Mouse (Mus musculus) MEL (cell line): Measurements from ENCODE around the gene Itpr1. TPM values are rescaled to one million over a fixed set of nuclear protein-coding genes. Genes with fewer than 3 reads are reported as not detected.

Experiments used
- DNase-seq: peaks from one replicate; pipeline ENCODE4 v3.0.0; 2011; ENCODE audit warnings: low read depth, low spot score
- H3K27ac ChIP-seq: 2 replicates; pipeline ENCODE4 v1.5.1; 2012; ENCODE audit warnings: low read depth, mild to moderate bottlenecking, control low read depth, low read length, moderate library complexity; ENCODE audit not compliant: control insufficient read depth
- H3K27me3 ChIP-seq, 2 experiments: fragments of 150-350 bp in 1 of 2; sonication (generic) in 1 of 2; 2 replicates each; pipeline ENCODE4 v1.6.1; 2012; ENCODE audit warnings: low read length in 2 of 2, mild to moderate bottlenecking in 2 of 2, improper control_type of control experiment in 1 of 2, moderate library complexity in 1 of 2; ENCODE audit not compliant: insufficient read depth in 2 of 2, control insufficient read depth in 1 of 2
- H3K36me3 ChIP-seq, 2 experiments: 2 replicates each; pipeline ENCODE4 v1.6.1; 2012 to 2014; ENCODE audit warnings: low read length in 2 of 2, improper control_type of control experiment in 1 of 2, inconsistent platforms in 1 of 2, mild to moderate bottlenecking in 1 of 2; ENCODE audit not compliant: insufficient read depth in 2 of 2, control insufficient read depth in 1 of 2
- H3K4me1 ChIP-seq, 2 experiments: fragments of 150-350 bp in 1 of 2; sonication (generic) in 1 of 2; 2 replicates each; pipeline ENCODE4 v1.6.1; 2012; ENCODE audit warnings: low read length in 2 of 2, improper control_type of control experiment in 1 of 2, mild to moderate bottlenecking in 1 of 2; ENCODE audit not compliant: insufficient read depth in 2 of 2, control insufficient read depth in 1 of 2
- H3K4me3 ChIP-seq, 2 experiments: fragments of 150-350 bp in 1 of 2; sonication (generic) in 1 of 2; 2 replicates each; pipeline ENCODE4 v1.5.1; 2012; ENCODE audit warnings: low read depth in 2 of 2, low read length in 2 of 2, mild to moderate bottlenecking in 2 of 2, moderate library complexity in 2 of 2, control low read depth in 1 of 2, improper control_type of control experiment in 1 of 2; ENCODE audit not compliant: control insufficient read depth in 1 of 2, insufficient read depth in 1 of 2
- H3K79me2 ChIP-seq: 2 replicates; pipeline ENCODE4 v1.6.1; 2012; ENCODE audit warnings: mild to moderate bottlenecking, low read length, moderate library complexity; ENCODE audit not compliant: control insufficient read depth, poor library complexity, insufficient read depth
- H3K9ac ChIP-seq: 2 replicates; pipeline ENCODE4 v1.6.1; 2012; ENCODE audit warnings: low read depth, mild to moderate bottlenecking, control low read depth, low read length, moderate library complexity; ENCODE audit not compliant: control insufficient read depth, poor library complexity, severe bottlenecking
- H3K9me3 ChIP-seq: fragments of 150-350 bp; sonication (generic); replicated peaks from 2 replicates; pipeline ENCODE4 v1.6.1; 2012; ENCODE audit warnings: mild to moderate bottlenecking, low read length, improper control_type of control experiment, moderate library complexity; ENCODE audit not compliant: insufficient read depth
- CTCF ChIP-seq, 3 experiments: IDR thresholded peaks in 2 of 3; conservative IDR thresholded peaks in 1 of 3; 2 replicates each; pipeline ENCODE4 v1.5.1; 2011 to 2012; ENCODE audit warnings: low read length in 3 of 3, low read depth in 2 of 3, mild to moderate bottlenecking in 2 of 3, improper control_type of control experiment in 1 of 3, inconsistent platforms in 1 of 3, mixed read lengths in 1 of 3, moderate library complexity in 1 of 3; ENCODE audit not compliant: control insufficient read depth in 1 of 3, insufficient read depth in 1 of 3, poor library complexity in 1 of 3, severe bottlenecking in 1 of 3
- ELF1 ChIP-seq: IDR thresholded peaks from 2 replicates; pipeline ENCODE4 v1.6.1; 2014; ENCODE audit warnings: low read depth, mild to moderate bottlenecking, inconsistent platforms, low read length, improper control_type of control experiment, moderate library complexity
- EP300 ChIP-seq, 2 experiments: IDR thresholded peaks; 2 replicates each; pipeline ENCODE4 v1.6.1; 2011; ENCODE audit warnings: improper control_type of control experiment in 2 of 2, low read length in 2 of 2, low read depth in 1 of 2, mild to moderate bottlenecking in 1 of 2
- ETS1 ChIP-seq: IDR thresholded peaks from 2 replicates; pipeline ENCODE4 v1.6.1; 2012; ENCODE audit warnings: low read depth, mild to moderate bottlenecking, inconsistent platforms, low read length, improper control_type of control experiment, moderate library complexity
- HCFC1 ChIP-seq: IDR thresholded peaks from 2 replicates; pipeline ENCODE4 v1.6.1; 2012; ENCODE audit warnings: low read depth, mild to moderate bottlenecking, inconsistent platforms, low read length, improper control_type of control experiment, moderate library complexity
- JUND ChIP-seq: IDR thresholded peaks from 2 replicates; pipeline ENCODE4 v1.6.1; 2011; ENCODE audit warnings: low read depth, mild to moderate bottlenecking, improper control_type of control experiment, low read length
- MAFK ChIP-seq: IDR thresholded peaks from 2 replicates; pipeline ENCODE4 v1.6.1; 2011; ENCODE audit warnings: low read depth, mild to moderate bottlenecking, low read length, improper control_type of control experiment, borderline replicate concordance
- MEF2A ChIP-seq: IDR thresholded peaks from 2 replicates; pipeline ENCODE4 v1.6.1; 2014; ENCODE audit warnings: low read depth, mild to moderate bottlenecking, inconsistent platforms, low read length, improper control_type of control experiment; ENCODE audit not compliant: poor library complexity, insufficient replicate concordance, severe bottlenecking; ENCODE audit errors: extremely low read depth
- MXI1 ChIP-seq: IDR thresholded peaks from 2 replicates; pipeline ENCODE4 v1.6.1; 2011; ENCODE audit warnings: mild to moderate bottlenecking, low read depth, low read length, improper control_type of control experiment
- MYB ChIP-seq: IDR thresholded peaks from 2 replicates; pipeline ENCODE4 v1.6.1; 2011; ENCODE audit warnings: mild to moderate bottlenecking, low read depth, low read length, improper control_type of control experiment
- MYC ChIP-seq: IDR thresholded peaks from 2 replicates; pipeline ENCODE4 v1.6.1; 2011; ENCODE audit warnings: low read depth, mild to moderate bottlenecking, low read length, improper control_type of control experiment, moderate library complexity
- NRF1 ChIP-seq: IDR thresholded peaks from 2 replicates; pipeline ENCODE4 v1.6.1; 2014; ENCODE audit warnings: low read depth, mild to moderate bottlenecking, inconsistent platforms, low read length, improper control_type of control experiment, moderate library complexity; ENCODE audit not compliant: poor library complexity, insufficient read depth, severe bottlenecking
- POLR2A ChIP-seq, 2 experiments: IDR thresholded peaks; 2 replicates each; pipeline ENCODE4 v1.6.1; 2011 to 2012; ENCODE audit warnings: low read length in 2 of 2, mild to moderate bottlenecking in 2 of 2, control low read depth in 1 of 2, improper control_type of control experiment in 1 of 2, low read depth in 1 of 2, moderate library complexity in 1 of 2; ENCODE audit not compliant: control insufficient read depth in 1 of 2, insufficient read depth in 1 of 2, poor library complexity in 1 of 2
- POLR2AphosphoS2 ChIP-seq: IDR thresholded peaks from 2 replicates; pipeline ENCODE4 v1.6.1; 2011; ENCODE audit warnings: low read length, improper control_type of control experiment
- POLR2AphosphoS5 ChIP-seq: IDR thresholded peaks from 2 replicates; pipeline ENCODE4 v1.6.1; 2012; ENCODE audit warnings: low read depth, borderline replicate concordance, mild to moderate bottlenecking, inconsistent platforms, low read length, moderate library complexity, mixed read lengths
- RCOR1 ChIP-seq: IDR thresholded peaks from 2 replicates; pipeline ENCODE4 v1.6.1; 2012; ENCODE audit warnings: low read depth, mild to moderate bottlenecking, inconsistent platforms, low read length, improper control_type of control experiment
- SIN3A ChIP-seq: IDR thresholded peaks from 2 replicates; pipeline ENCODE4 v1.6.1; 2012; ENCODE audit warnings: low read length, improper control_type of control experiment, inconsistent platforms
- SMC3 ChIP-seq: IDR thresholded peaks from 2 replicates; pipeline ENCODE4 v1.6.1; 2011; ENCODE audit warnings: low read depth, low read length, improper control_type of control experiment
- TCF12 ChIP-seq: IDR thresholded peaks from 2 replicates; pipeline ENCODE4 v1.6.1; 2014; ENCODE audit warnings: low read depth, mild to moderate bottlenecking, inconsistent platforms, low read length, improper control_type of control experiment, moderate library complexity
- UBTF ChIP-seq: IDR thresholded peaks from 2 replicates; pipeline ENCODE4 v1.6.1; 2012; ENCODE audit warnings: low read depth, mild to moderate bottlenecking, inconsistent platforms, low read length, improper control_type of control experiment, moderate library complexity, borderline replicate concordance; ENCODE audit not compliant: insufficient read depth
- USF1 ChIP-seq: IDR thresholded peaks from 2 replicates; pipeline ENCODE4 v1.6.1; 2014; ENCODE audit warnings: low read depth, mild to moderate bottlenecking, inconsistent platforms, low read length, improper control_type of control experiment, moderate library complexity
- ZC3H11A ChIP-seq: IDR thresholded peaks from 2 replicates; pipeline ENCODE4 v1.6.1; 2012; ENCODE audit warnings: low read depth, mild to moderate bottlenecking, inconsistent platforms, low read length, improper control_type of control experiment
- ZMIZ1 ChIP-seq: IDR thresholded peaks from 2 replicates; pipeline ENCODE4 v1.6.1; 2012; ENCODE audit warnings: low read depth, mild to moderate bottlenecking, inconsistent platforms, low read length, improper control_type of control experiment, moderate library complexity
- ZNF384 ChIP-seq: IDR thresholded peaks from 2 replicates; pipeline ENCODE4 v1.6.1; 2012; ENCODE audit warnings: low read depth, mild to moderate bottlenecking, inconsistent platforms, low read length, improper control_type of control experiment
- polyA plus RNA-seq, 2 experiments: library from polyadenylated mRNA; stranded (reverse) in 1 of 2; unstranded in 1 of 2; fragments of >175 nt in 1 of 2; fragments of >200 nt in 1 of 2; gene quantifications; 2 replicates each; pipeline versions ENCODE4 v1.2.1 to v1.2.4; 2012; ENCODE audit warnings: low replicate concordance in 2 of 2, low read depth in 1 of 2; ENCODE audit not compliant: insufficient read length in 2 of 2, insufficient read depth in 1 of 2, missing spikeins in 1 of 2
- total RNA-seq: library from RNA; depleted of rRNA; stranded (reverse); fragments of 300-350 nt; gene quantifications from 2 replicates; pipeline ENCODE4 v1.2.3, GENCODE M21; 2012

The Itpr1 gene
- total and polyA plus RNA-seq, 3 experiments: 15.6 to 19.0 TPM; not detected in 1

GRCm38 (mm10) chr6:108536546-108537317, 323.8 kb downstream of the Itpr1 start:
- Histone ChIP-seq H3K27ac (peak overlapping the region; percentile 42), H3K4me3 (no peak overlapping the region), H3K36me3 (peaks cover 0 to 12% of the 10 kb centered on the region in 2 experiments; a peak in 2 of 4 replicates), H3K9ac (no peak overlapping the region), H3K9me3 (no peaks in the 10 kb centered on the region), H3K4me1 (peaks cover 0 to 13% of the 10 kb centered on the region in 2 experiments; a peak in 3 of 4 replicates), H3K79me2 (no peaks in the 10 kb centered on the region), H3K27me3 (no peaks in the 10 kb centered on the region)
- no peak for TF ChIP-seq JUND
- no peak for TF ChIP-seq POLR2AphosphoS5
- peak; percentile 45; the same call in 1 of the 2 replicates for TF ChIP-seq ETS1
- TF ChIP-seq ELF1: 0 out of 2 replicates have a peak, but pooled peaks have one; percentile 15
- TF ChIP-seq POLR2A (IDR thresholded peaks at IDR 0.05; ENCODE audit: control insufficient read depth in 1 of 2, insufficient read depth in 1 of 2, low read depth in 1 of 2, low read length in 2 of 2, poor library complexity in 1 of 2): no peak
- 0 out of 2 replicates have a peak, but pooled peaks have one; percentile 11 for TF ChIP-seq HCFC1
- TF ChIP-seq POLR2AphosphoS2: no peak
- TF ChIP-seq MYC: no peak
- TF ChIP-seq UBTF: no peak
- no peak for TF ChIP-seq ZC3H11A
- peak; percentile 53; the same call in 1 of the 2 replicates for TF ChIP-seq MYB
- TF ChIP-seq SMC3: 0 out of 2 replicates have a peak, but pooled peaks have one; percentile 2
- peak; percentile 42 to 68 for TF ChIP-seq EP300 (IDR thresholded peaks at IDR 0.05; ENCODE audit: low read depth in 1 of 2, low read length in 2 of 2)
- TF ChIP-seq TCF12: 0 out of 2 replicates have a peak, but pooled peaks have one; percentile 32
- DNase-seq: peak; percentile 73

GRCm38 (mm10) chr6:108538406-108538805, 325.5 kb downstream of the Itpr1 start:
- no peak for DNase-seq
- H3K79me2 ChIP-seq: no peaks in the 10 kb centered on the region
- H3K36me3 ChIP-seq: peaks cover 0 to 5% of the 10 kb centered on the region in 2 experiments; a peak in 2 of 4 replicates
- H3K27ac ChIP-seq: no peak overlapping the region
- no peak overlapping the region for H3K9ac ChIP-seq
- H3K9me3 ChIP-seq: no peaks in the 10 kb centered on the region
- no peaks in the 10 kb centered on the region for H3K27me3 ChIP-seq
- peaks cover 0 to 2% of the 10 kb centered on the region in 2 experiments; a peak in 2 of 4 replicates for H3K4me1 ChIP-seq
- H3K4me3 ChIP-seq: no peak overlapping the region
- TF ChIP-seq MYB: no peak
- TF ChIP-seq ELF1: no peak
- no peak for TF ChIP-seq POLR2AphosphoS2
- no peak for TF ChIP-seq ETS1
- no peak for TF ChIP-seq NRF1
- no peak for TF ChIP-seq MYC
- TF ChIP-seq MAFK: no peak
- TF ChIP-seq SMC3: no peak
- no peak for TF ChIP-seq ZMIZ1
- no peak for TF ChIP-seq MEF2A
- no peak for TF ChIP-seq ZNF384
- no peak for TF ChIP-seq CTCF (IDR thresholded peaks at IDR 0.05 in 2 of 3, conservative IDR thresholded peaks at IDR 0.05 in 1 of 3; ENCODE audit: control insufficient read depth in 1 of 3, insufficient read depth in 1 of 3, low read depth in 2 of 3, low read length in 3 of 3, poor library complexity in 1 of 3, severe bottlenecking in 1 of 3)
- TF ChIP-seq HCFC1: no peak
- TF ChIP-seq USF1: no peak
- no peak for TF ChIP-seq SIN3A
- no peak for TF ChIP-seq MXI1
- TF ChIP-seq RCOR1: no peak
